ENCODE assay signal across 14 mouse cellular contexts in genomic region chr2:74450064-74450765, GRCm38 (mm10).
DNase-seq lines count a peak whose midpoint lies in the region; ATAC-seq lines count a peak whose summit lies in the region.
"Had no signal": no experiment of that assay in that cellular context is flagged by ENCODE, and none has a peak within 500 bp of the region (broad histone marks: within the 10 kb centered on the region; RNA-seq: fewer than 3 reads in every experiment).

No protein-coding gene starts in this region.

- ATAC-seq in forebrain, embryonic 12.5 days (ENCODE audit: low FRiP score), result peak; percentile 66
- ATAC-seq in hindbrain, embryonic 15.5 days (ENCODE audit: low FRiP score, low read depth), result peak; percentile 27; the same call in 1 of the 2 replicates
- ATAC-seq in midbrain, embryonic 15.5 days (replicated peaks), result peak; percentile 65
- no peak; the same call in 1 of the 2 replicates for ATAC-seq in frontal cortex, adult (ENCODE audit: low TSS enrichment)
- no peak for ATAC-seq in erythroblast, adult 5-6 weeks (replicated peaks; ENCODE audit: low FRiP score, poor library complexity, severe bottlenecking)

- peaks cover 59% of the 10 kb centered on the region for H3K27me3 ChIP-seq in forebrain, embryonic 12.5 days
- H3K27me3 ChIP-seq in hindbrain, embryonic 15.5 days, result no peaks in the 10 kb centered on the region
- 0 out of 2 replicates have a peak, but pooled peaks cover 4% of the 10 kb centered on the region for H3K27me3 ChIP-seq in midbrain, embryonic 15.5 days (replicated peaks)
- H3K27me3 ChIP-seq: limb, embryonic 13.5 days had no signal

- DNase-seq in cerebellum, postnatal 14 days, result peak; percentile 5 to 6
- DNase-seq in cerebellum, postnatal 36 days, result no peak
- DNase-seq in B cell, adult 2 months, result no peak
- DNase-seq: cerebellum, adult 11-12 months; heart, adult 11 months; kidney, adult 9 months; lung, adult 18-20 months; right cerebral cortex, postnatal 4 days had no signal

- H3K9me3 ChIP-seq in forebrain, embryonic 12.5 days, result no peaks in the 10 kb centered on the region
- no peaks in the 10 kb centered on the region for H3K9me3 ChIP-seq in hindbrain, embryonic 15.5 days
- no peaks in the 10 kb centered on the region for H3K9me3 ChIP-seq in midbrain, embryonic 15.5 days
- H3K9me3 ChIP-seq: limb, embryonic 13.5 days had no signal

- H3K4me1 ChIP-seq in forebrain, embryonic 12.5 days, result peaks cover 30% of the 10 kb centered on the region
- H3K4me1 ChIP-seq in hindbrain, embryonic 15.5 days (replicated peaks), result peaks cover 26% of the 10 kb centered on the region
- H3K4me1 ChIP-seq in midbrain, embryonic 15.5 days, result peaks cover 29% of the 10 kb centered on the region

- no peaks in the 10 kb centered on the region for H3K36me3 ChIP-seq in forebrain, embryonic 12.5 days (replicated peaks)
- no peaks in the 10 kb centered on the region for H3K36me3 ChIP-seq in hindbrain, embryonic 15.5 days
- no peaks in the 10 kb centered on the region for H3K36me3 ChIP-seq in midbrain, embryonic 15.5 days (replicated peaks)
- H3K36me3 ChIP-seq: limb, embryonic 13.5 days had no signal

- no peak overlapping the region for H3K4me2 ChIP-seq in forebrain, embryonic 12.5 days
- no peak overlapping the region for H3K4me2 ChIP-seq in hindbrain, embryonic 15.5 days
- no peak overlapping the region for H3K4me2 ChIP-seq in midbrain, embryonic 15.5 days

- 16% methylated on average over 11 of the region's 11 CpGs for WGBS in forebrain, embryonic 12.5 days
- 21% methylated on average over 11 of the region's 11 CpGs for WGBS in hindbrain, embryonic 15.5 days
- WGBS in midbrain, embryonic 15.5 days, result 24% methylated on average over 11 of the region's 11 CpGs

- peak overlapping the region; percentile 57 for H3K27ac ChIP-seq in forebrain, embryonic 12.5 days
- peak overlapping the region; percentile 64 for H3K27ac ChIP-seq in hindbrain, embryonic 15.5 days (replicated peaks)
- H3K27ac ChIP-seq in midbrain, embryonic 15.5 days, result peak overlapping the region; percentile 75
- H3K27ac ChIP-seq: limb, embryonic 13.5 days had no signal

- no peak overlapping the region for H3K4me3 ChIP-seq in forebrain, embryonic 12.5 days (replicated peaks)
- H3K4me3 ChIP-seq in hindbrain, embryonic 15.5 days, result no peak overlapping the region
- H3K4me3 ChIP-seq in midbrain, embryonic 15.5 days, result no peak overlapping the region
- H3K4me3 ChIP-seq: limb, embryonic 13.5 days had no signal

- no peak overlapping the region for H3K9ac ChIP-seq in forebrain, embryonic 12.5 days
- H3K9ac ChIP-seq in hindbrain, embryonic 15.5 days, result no peak overlapping the region
- H3K9ac ChIP-seq in midbrain, embryonic 15.5 days, result no peak overlapping the region
- H3K9ac ChIP-seq: limb, embryonic 13.5 days had no signal

Comparison
In these comparisons a context has a peak if more than half of its experiments do, and no peak if none do; other contexts are left out.
1. DNase-seq: peak in cerebellum, postnatal 14 days (2 of 2); none in cerebellum, postnatal 36 days (0 of 2) and B cell, adult 2 months (0 of 2).
2. ATAC-seq: peak in forebrain, embryonic 12.5 days (single experiment), hindbrain, embryonic 15.5 days (single experiment) and midbrain, embryonic 15.5 days (single experiment); none in frontal cortex, adult (single experiment) and erythroblast, adult 5-6 weeks (single experiment).
3. Peak in every context shown above with its lines, with median percentiles within 50 percentile points of each other: H3K27ac ChIP-seq.